Mouse (Mus musculus) brain, adult 2 months (tissue): ENCODE results near the gene Sart1.
"Not testable (repeated sequence)": the region's sequence is repeated elsewhere in the genome, so short reads cannot be mapped to it uniquely, and the experiment has no call there.

Experiments used
- DNase-seq: peaks from one replicate; pipeline ENCODE4 v3.0.0; 2011; ENCODE audit warnings: low read depth, low spot score

Gene Sart1

GRCm38 (mm10) chr19:5370932-5371331 lies 17.6 kb downstream of the Sart1 start:
- DNase-seq, result no peak

DNA sequence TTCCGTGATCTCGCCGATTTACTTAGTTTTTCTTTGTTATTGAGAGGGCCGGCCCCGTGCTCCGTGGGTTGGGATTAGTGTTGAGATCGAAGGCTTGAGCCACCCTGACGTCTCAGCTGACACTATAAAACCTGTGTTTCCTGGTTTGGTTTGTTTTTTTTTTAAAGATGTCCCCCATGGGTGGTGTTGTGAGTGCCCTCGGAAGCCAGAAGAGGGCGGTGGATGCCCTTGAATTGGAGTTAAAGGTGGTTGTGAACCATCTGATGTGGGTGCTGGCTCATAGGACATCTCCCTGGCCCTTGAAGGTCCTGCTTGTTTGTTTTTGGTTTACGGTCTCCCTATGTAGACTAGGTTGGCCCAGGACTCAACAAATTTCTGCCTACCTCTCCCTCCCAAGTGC lies 21.0 kb downstream of the Sart1 start:
- DNase-seq, result no peak

GRCm38 (mm10) chr19:5367053-5367359 lies 21.5 kb downstream of the Sart1 start, which contains the start of gene Banf1:
Gene Banf1, minus strand, starts transcription at chr19:5367168.
- no peak for DNase-seq

GRCm38 (mm10) chr19:5366175-5367052 lies 22.1 kb downstream of the Sart1 start, which contains the start of gene Eif1ad:
Gene Eif1ad, plus strand, starts transcription at chr19:5366741.
- DNase-seq, result peak; percentile 99

- DNase-seq, result no peak
Measured at GRCm38 (mm10) chr19:5365751-5366150, 22.8 kb downstream of the Sart1 start.

GRCm38 (mm10) chr19:5364124-5364523 lies 24.4 kb downstream of the Sart1 start:
- DNase-seq, result no peak

- no peak for DNase-seq
Measured at GRCm38 (mm10) chr19:5362186-5362585, 26.3 kb downstream of the Sart1 start.

- DNase-seq, result no peak
Measured at GRCm38 (mm10) chr19:5356080-5356479, 32.4 kb downstream of the Sart1 start.

DNA sequence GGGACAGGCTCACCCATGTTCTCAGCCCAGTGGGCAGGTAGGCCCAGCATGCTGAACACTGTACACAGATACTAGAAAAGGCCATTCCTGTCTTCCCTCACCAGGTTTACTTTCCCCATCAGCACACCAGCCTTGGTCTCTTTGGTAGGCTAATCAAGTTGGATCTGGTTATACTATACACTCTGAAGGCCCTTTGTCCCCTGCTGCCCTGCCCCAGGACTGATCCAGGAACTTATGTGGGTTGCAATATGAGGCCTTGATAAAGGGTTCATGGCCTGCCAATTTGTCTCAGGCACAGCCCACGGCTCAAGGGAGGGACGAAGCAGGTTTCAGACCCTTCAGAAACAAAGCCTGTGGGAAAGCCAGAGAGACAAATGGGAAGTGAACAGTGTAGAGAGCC lies 34.9 kb downstream of the Sart1 start:
- no peak for DNase-seq

DNA sequence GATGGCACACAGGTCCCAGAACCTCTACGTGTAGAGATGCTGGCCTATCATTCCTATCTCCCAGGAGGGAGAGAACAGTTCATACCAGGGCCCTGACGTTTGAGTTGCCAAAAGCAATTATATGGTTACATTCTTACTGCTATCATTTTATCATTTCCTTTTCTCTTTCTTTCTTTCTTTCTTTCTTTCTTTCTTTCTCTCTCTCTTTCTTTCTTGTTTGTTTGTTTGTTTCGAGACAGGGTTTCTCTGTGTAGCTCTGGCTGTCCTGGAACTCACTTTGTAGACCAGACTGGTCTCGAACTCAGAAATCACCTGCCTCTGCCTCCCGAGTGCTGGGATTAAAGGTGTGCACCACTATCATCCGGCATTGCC lies 39.0 kb downstream of the Sart1 start, which contains the start of gene Cst6:
TSS of gene Cst6 (minus strand) at position 73 of the 372 bp plus-strand sequence.
- DNase-seq, result not testable (repeated sequence)

- DNase-seq, result peak; percentile 75
Measured at GRCm38 (mm10) chr19:5348526-5349501, 39.7 kb downstream of the Sart1 start.

GRCm38 (mm10) chr19:5348064-5348463 lies 40.4 kb downstream of the Sart1 start:
- no peak for DNase-seq

DNA sequence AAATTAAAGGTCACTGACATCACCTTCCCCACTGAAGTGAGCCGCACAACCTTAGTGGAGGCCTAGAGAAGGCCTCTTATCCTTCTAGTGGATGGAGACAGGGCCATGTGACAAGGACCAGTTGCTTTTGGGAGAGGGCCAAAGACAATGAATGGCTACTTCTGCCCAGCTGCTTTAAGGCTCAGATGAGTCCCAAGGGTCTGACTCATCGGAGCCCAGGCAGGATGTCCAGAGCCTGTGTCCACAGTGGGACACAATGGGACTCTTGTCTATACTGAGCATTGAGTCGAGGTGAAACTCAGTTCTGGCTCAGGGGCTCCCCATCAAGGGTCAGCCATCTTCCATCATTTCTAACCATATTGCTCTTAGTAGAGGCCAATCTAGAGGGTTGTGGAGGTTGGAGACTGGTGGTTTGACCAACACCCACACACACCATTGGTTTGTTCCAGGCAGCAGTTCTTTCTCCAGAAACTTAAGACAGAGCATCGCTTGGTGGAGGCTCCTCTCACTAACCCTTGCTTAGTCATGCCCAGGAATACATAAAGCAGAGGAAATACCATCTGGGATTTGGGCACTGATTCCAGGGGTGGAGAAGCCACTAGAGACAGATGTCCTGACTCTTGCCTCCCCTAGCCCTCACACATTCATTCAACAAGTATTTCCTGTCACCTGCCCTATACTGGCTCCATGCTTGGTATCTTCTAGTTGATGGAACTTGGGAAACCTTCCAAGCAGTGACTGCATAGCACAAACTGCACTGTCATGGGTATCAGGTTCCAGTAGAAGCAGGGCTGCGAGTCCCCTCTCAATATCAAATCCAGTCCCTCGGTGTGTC lies 43.0 kb downstream of the Sart1 start:
- no peak for DNase-seq

GRCm38 (mm10) chr19:5341360-5341759 lies 47.1 kb downstream of the Sart1 start:
- no peak for DNase-seq

GRCm38 (mm10) chr19:5337975-5338374 lies 50.5 kb downstream of the Sart1 start:
- DNase-seq, result peak; percentile 89

DNA sequence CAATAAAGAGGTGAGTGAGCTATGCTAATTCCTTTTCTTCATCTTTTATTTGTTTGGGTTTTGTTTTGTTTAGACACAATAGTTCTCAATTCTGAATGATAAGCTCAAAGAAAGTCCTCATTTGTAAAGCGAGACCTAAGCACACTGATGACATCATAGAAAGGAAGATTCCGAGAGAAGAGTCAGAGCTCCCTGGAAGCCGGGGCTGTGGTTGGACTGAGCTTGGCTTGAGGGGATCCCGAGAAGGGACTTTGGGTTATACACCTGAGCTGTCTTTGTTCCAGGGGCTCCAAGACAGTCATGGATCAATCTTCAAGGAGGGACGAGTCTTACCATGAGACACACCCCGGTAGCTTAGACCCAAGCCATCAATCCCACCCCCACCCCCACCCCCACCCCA lies 53.1 kb downstream of the Sart1 start, which contains the start of gene Catsper1:
TSS of gene Catsper1 (plus strand) at position 301 of the 400 bp plus-strand sequence.
- no peak for DNase-seq

DNA sequence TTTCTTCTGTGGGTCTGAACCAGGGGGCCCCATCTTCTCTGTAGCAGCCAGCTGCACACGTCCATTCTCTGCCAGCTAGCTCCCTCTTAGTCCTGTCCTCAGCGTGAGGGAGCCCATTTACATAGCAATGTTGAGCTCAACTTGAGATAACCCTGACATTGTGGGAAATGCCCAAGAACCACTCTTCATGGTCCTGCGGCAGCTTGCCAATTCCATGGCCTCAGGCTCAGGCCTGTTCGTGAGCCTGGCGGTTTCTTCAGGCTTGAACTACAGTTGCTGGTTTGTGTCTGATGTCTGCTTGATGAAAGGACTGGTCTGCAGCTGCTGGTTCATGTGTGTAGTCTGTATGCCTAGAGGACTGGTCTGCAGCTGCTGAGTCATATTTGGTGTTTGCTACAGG lies 53.8 kb downstream of the Sart1 start:
- DNase-seq, result no peak

- no peak for DNase-seq
Measured at GRCm38 (mm10) chr19:5327970-5328369, 60.5 kb downstream of the Sart1 start.
